Mouse (Mus musculus) left cerebral cortex, adult 2 months (tissue): ENCODE measurements around the gene Enam. TPM values are rescaled to one million over a fixed set of nuclear protein-coding genes. Genes with fewer than 3 reads are reported as not detected.

Experiments
- DNase-seq, 2 experiments: peaks; one replicate each; pipeline ENCODE4 v3.0.0; 2021 to 2022; ENCODE audit warnings: low spot score in 2 of 2, mixed read lengths in 1 of 2; ENCODE audit errors: extremely low spot score in 1 of 2
- H3K27ac ChIP-seq: fragments of 200-600 bp; 2 replicates; pipeline ENCODE4 v1.8.1; 2022
- H3K4me3 ChIP-seq: fragments of 200-600 bp; 2 replicates; pipeline ENCODE4 v1.8.1; 2022
- CTCF ChIP-seq: fragments of 200-600 bp; IDR thresholded peaks from 2 replicates; pipeline ENCODE4 v1.8.1; 2022; ENCODE audit warnings: antibody characterized with exemption, mild to moderate bottlenecking, moderate library complexity
- intact Hi-C: fragments of 180-260 bp; cut with DNase I; formaldehyde crosslinking; loops from one replicate; pipeline ENCODE4 v1.15.1; 2025
- long read RNA-seq, 2 experiments: library from polyadenylated mRNA; stranded (forward); transcript quantifications; one replicate each; pipeline ENCODE4 v2.0.0; 2021; ENCODE audit warnings: borderline mapping rate in 2 of 2
- total RNA-seq, 2 experiments: library from RNA; stranded (reverse); gene quantifications; 2 replicates each; pipeline ENCODE4 v1.2.3; 2021

Enam gene
- not detected for total RNA-seq
- long read RNA-seq, experiment 1, result 0 reads
- long read RNA-seq, experiment 2, result 0 reads

- no peak for TF ChIP-seq CTCF
- H3K27ac ChIP-seq, result no peak within 1 kb of the TSS
- no peak for DNase-seq
- intact Hi-C loops, result no loop called here
- no peak within 1 kb of the TSS for H3K4me3 ChIP-seq
Measured at GRCm38 (mm10) chr5:88487675-88488074, at the start of gene Enam. Enam (plus strand) TSS chr5:88487975.

- Histone ChIP-seq H3K4me3 (no peak within 1 kb of the TSS), H3K27ac (no peak within 1 kb of the TSS)
- TF ChIP-seq CTCF, result no peak
- intact Hi-C loops, result no loop called here
- DNase-seq, result no peak
Measured at GRCm38 (mm10) chr5:88455691-88456090, 32.1 kb upstream of the Enam start, which contains the start of gene Ambn. Ambn (plus strand) TSS chr5:88455991.

GRCm38 (mm10) chr5:88467471-88467870 lies 20.3 kb upstream of the Enam start:
- intact Hi-C loops, result no loop called here
- no peak for TF ChIP-seq CTCF
- Histone ChIP-seq H3K4me3 (no peak overlapping the region), H3K27ac (no peak overlapping the region)
- DNase-seq, result no peak

- DNase-seq, result no peak
- no peak for TF ChIP-seq CTCF
- intact Hi-C loops, result no loop called here
Measured at GRCm38 (mm10) chr5:88468807-88469704, 18.7 kb upstream of the Enam start.

GRCm38 (mm10) chr5:88489004-88489403 lies 1.2 kb downstream of the Enam start:
- intact Hi-C loops, result no loop called here
- Histone ChIP-seq H3K27ac (no peak overlapping the region), H3K4me3 (no peak overlapping the region)
- DNase-seq, result no peak
- no peak for TF ChIP-seq CTCF

More at GRCm38 (mm10) chr5:88468807-88469704, 18.7 kb upstream of the Enam start:
- no peak overlapping the region for H3K27ac ChIP-seq
- no peak overlapping the region for H3K4me3 ChIP-seq

- no peak for DNase-seq
- Histone ChIP-seq H3K4me3 (no peak overlapping the region), H3K27ac (no peak overlapping the region)
- no peak for TF ChIP-seq CTCF
- intact Hi-C loops, result no loop called here
Measured at GRCm38 (mm10) chr5:88491111-88491510, 3.3 kb downstream of the Enam start.

GRCm38 (mm10) chr5:88499781-88500180 lies 12.0 kb downstream of the Enam start:
- Histone ChIP-seq H3K27ac (no peak overlapping the region), H3K4me3 (no peak overlapping the region)
- intact Hi-C loops, result no loop called here
- DNase-seq, result no peak
- TF ChIP-seq CTCF, result no peak

GRCm38 (mm10) chr5:88508555-88508954 lies 20.8 kb downstream of the Enam start:
- intact Hi-C loops, result no loop called here
- no peak overlapping the region for H3K4me3 ChIP-seq
- DNase-seq, result no peak
- no peak overlapping the region for H3K27ac ChIP-seq
- no peak for TF ChIP-seq CTCF

- no peak for TF ChIP-seq CTCF
- intact Hi-C loops, result no loop called here
- H3K4me3 ChIP-seq, result no peak overlapping the region
- no peak overlapping the region for H3K27ac ChIP-seq
- no peak for DNase-seq
Measured at GRCm38 (mm10) chr5:88508990-88509389, 21.2 kb downstream of the Enam start.

GRCm38 (mm10) chr5:88519232-88519631 lies 31.5 kb downstream of the Enam start:
- Histone ChIP-seq H3K27ac (no peak overlapping the region), H3K4me3 (no peak overlapping the region)
- intact Hi-C loops, result no loop called here
- TF ChIP-seq CTCF, result peak; percentile 74
- DNase-seq, result no peak

- no peak for TF ChIP-seq CTCF
- H3K27ac ChIP-seq, result no peak within 1 kb of the TSS
- DNase-seq, result no peak
- no peak within 1 kb of the TSS for H3K4me3 ChIP-seq
- intact Hi-C loops, result no loop called here
Measured at GRCm38 (mm10) chr5:88527657-88528056, 39.9 kb downstream of the Enam start, which contains the start of gene Jchain. Jchain (minus strand) TSS chr5:88527891.

- H3K27ac ChIP-seq, result no peak overlapping the region
- TF ChIP-seq CTCF, result no peak
- intact Hi-C loops, result no loop called here
- no peak for DNase-seq
- no peak overlapping the region for H3K4me3 ChIP-seq
Measured at GRCm38 (mm10) chr5:88530908-88531307, 43.1 kb downstream of the Enam start.

GRCm38 (mm10) chr5:88534697-88535096 lies 46.9 kb downstream of the Enam start:
- Histone ChIP-seq H3K27ac (no peak overlapping the region), H3K4me3 (no peak overlapping the region)
- intact Hi-C loops, result no loop called here
- DNase-seq, result no peak
- no peak for TF ChIP-seq CTCF
